Mouse (Mus musculus) forebrain, embryonic 11.5 days (tissue): ENCODE results near the gene Cdipt. TPM values are rescaled to one million over a fixed set of nuclear protein-coding genes. Genes with fewer than 3 reads are reported as not detected.

Source experiments
- ATAC-seq: fragments of 200-750 bp; cut with Nextera tagmentation; replicated peaks from 2 replicates; pipeline ENCODE4 v1.8.0; 2017; ENCODE audit warnings: moderate TSS enrichment; ENCODE audit not compliant: low FRiP score
- DNase-seq: peaks from one replicate; pipeline ENCODE4 v3.0.0-alpha.2; 2017; ENCODE audit warnings: low spot score
- H3K27ac ChIP-seq: fragments of 300-500 bp; sonication (generic); 2 replicates; pipeline ENCODE4 v1.5.1; 2014; ENCODE audit warnings: low read depth, low read length
- H3K27me3 ChIP-seq: fragments of 300-500 bp; sonication (generic); 2 replicates; pipeline ENCODE4 v1.6.1; 2014; ENCODE audit warnings: mild to moderate bottlenecking, low read length, mixed read lengths; ENCODE audit not compliant: control insufficient read depth, insufficient read depth
- H3K36me3 ChIP-seq: fragments of 300-500 bp; sonication (generic); 2 replicates; pipeline ENCODE4 v1.6.1; 2014; ENCODE audit warnings: mild to moderate bottlenecking, low read length, moderate library complexity, mixed read lengths; ENCODE audit not compliant: control insufficient read depth, insufficient read depth
- H3K4me1 ChIP-seq: fragments of 300-500 bp; sonication (generic); replicated peaks from 2 replicates; pipeline ENCODE4 v1.6.1; 2014; ENCODE audit warnings: low read length, mixed read lengths; ENCODE audit not compliant: control insufficient read depth, insufficient read depth
- H3K4me2 ChIP-seq: fragments of 300-500 bp; sonication (generic); 2 replicates; pipeline ENCODE4 v1.6.1; 2014; ENCODE audit warnings: low read depth, mild to moderate bottlenecking, low read length, moderate library complexity, mixed read lengths; ENCODE audit not compliant: severe bottlenecking
- H3K4me3 ChIP-seq: fragments of 300-500 bp; sonication (generic); 2 replicates; pipeline ENCODE4 v1.5.1; 2014; ENCODE audit warnings: low read depth, low read length
- H3K9ac ChIP-seq: fragments of 300-500 bp; sonication (generic); 2 replicates; pipeline ENCODE4 v1.6.1; 2014; ENCODE audit warnings: low read length
- H3K9me3 ChIP-seq: fragments of 300-500 bp; sonication (generic); 2 replicates; pipeline ENCODE4 v1.6.1; 2016; ENCODE audit warnings: low read length, mixed read lengths; ENCODE audit not compliant: control insufficient read depth
- WGBS: fragments of 180-500 bp; shearing (Covaris S2); extraction: QIAGEN DNeasy Blood & Tissue Kit; methylation state at CpG from one replicate; pipeline ENCODE4 v1.1.7; 2014; 5-methylcytosine and 5-hydroxymethylcytosine counted together
- polyA plus RNA-seq: library from polyadenylated mRNA; unstranded; fragments of >200 nt; fragmentation: Nextera tagmentation; extraction: Ambion mirVana; gene quantifications from 2 replicates; pipeline ENCODE4 v1.2.1, GENCODE M21; 2014

The Cdipt gene
- polyA plus RNA-seq, 1 experiment from 2014 or later = 68.0 TPM

- DNase-seq = no peak
- Histone ChIP-seq H3K27ac (peak overlapping the region; percentile 21; the same call in 1 of the 2 replicates), H3K36me3 (peaks cover 8% of the 10 kb centered on the region; the same call in 1 of the 2 replicates), H3K9ac (peak overlapping the region; percentile 99), H3K27me3 (no peaks in the 10 kb centered on the region), H3K4me3 (peak overlapping the region; percentile 82), H3K4me2 (peak overlapping the region; percentile 94), H3K9me3 (no peaks in the 10 kb centered on the region), H3K4me1 (peaks cover 38% of the 10 kb centered on the region)
- WGBS = 82% methylated on average over 13 of the region's 13 CpGs
- no peak for ATAC-seq
These were observed 47.6 kb downstream of the Cdipt start for GRCm38 (mm10) chr7:127023272-127023691.

GRCm38 (mm10) chr7:127023896-127024690 is 48.4 kb downstream of the Cdipt start:
- no peak for ATAC-seq
- no peak for DNase-seq
- Histone ChIP-seq H3K27ac (0 out of 2 replicates have a peak overlapping the region, but pooled peaks have one; percentile 98), H3K36me3 (peaks cover 8% of the 10 kb centered on the region; the same call in 1 of the 2 replicates), H3K9ac (peak overlapping the region; percentile 99), H3K4me1 (peaks cover 35% of the 10 kb centered on the region), H3K27me3 (no peaks in the 10 kb centered on the region), H3K9me3 (no peaks in the 10 kb centered on the region), H3K4me3 (peak overlapping the region; percentile 82), H3K4me2 (peak overlapping the region; percentile 94)
- 29% methylated on average over 19 of the region's 19 CpGs for WGBS

DNA sequence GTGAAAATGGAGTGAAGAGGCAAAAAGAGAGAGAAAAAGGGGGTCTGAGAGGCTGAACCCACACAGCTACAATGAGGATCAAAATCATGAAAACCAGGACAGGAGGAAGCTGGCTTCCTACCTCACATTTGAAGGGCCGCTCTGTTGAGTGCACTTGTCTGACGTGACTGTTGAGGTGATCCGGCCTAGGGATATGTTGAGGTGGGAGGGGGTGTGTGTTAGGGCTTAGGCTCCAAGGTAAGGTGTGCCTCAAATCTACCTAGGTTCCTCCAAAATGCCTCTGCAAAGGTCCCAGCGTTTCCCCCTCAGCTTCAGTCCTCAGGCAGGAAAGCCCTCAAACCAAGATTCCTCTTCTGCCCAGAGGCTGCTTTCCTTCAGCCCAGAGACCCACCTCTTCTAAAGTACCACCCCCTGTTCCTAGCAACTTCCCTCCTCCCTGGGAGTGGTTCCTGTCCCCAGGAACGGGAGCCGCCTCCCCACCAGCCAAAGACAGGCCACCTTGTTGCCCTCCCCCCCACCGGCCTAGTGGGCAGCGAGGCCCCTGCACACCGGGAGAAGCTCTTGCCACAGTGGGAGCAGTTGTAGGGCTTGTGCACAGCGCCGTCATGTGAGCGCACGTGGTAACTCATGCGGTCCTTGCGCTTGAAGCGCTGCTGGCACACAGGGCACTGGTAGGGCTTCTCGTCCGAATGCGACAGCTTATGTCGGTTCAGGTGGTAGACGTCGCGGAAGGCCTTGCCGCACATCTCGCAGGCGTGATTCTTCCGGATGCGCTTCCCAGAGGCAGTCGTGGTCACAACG is 49.2 kb downstream of the Cdipt start:
- DNase-seq = peak; percentile 86
- Histone ChIP-seq H3K36me3 (peaks cover 8% of the 10 kb centered on the region; the same call in 1 of the 2 replicates), H3K27me3 (no peaks in the 10 kb centered on the region), H3K4me1 (peaks cover 35% of the 10 kb centered on the region), H3K9me3 (no peaks in the 10 kb centered on the region), H3K27ac (peak overlapping the region; percentile 98), H3K9ac (peak overlapping the region; percentile 99), H3K4me2 (peak overlapping the region; percentile 94), H3K4me3 (peak overlapping the region; percentile 82)
- ATAC-seq = peak; percentile 32
- WGBS = 1% methylated on average over 30 of the region's 30 CpGs

GRCm38 (mm10) chr7:127025556-127026160 is 49.9 kb downstream of the Cdipt start:
- H3K27ac ChIP-seq = peak overlapping the region; percentile 98
- no peaks in the 10 kb centered on the region for H3K27me3 ChIP-seq
- peaks cover 35% of the 10 kb centered on the region for H3K4me1 ChIP-seq
- ATAC-seq (no peak), DNase-seq (peak; percentile 81)
- WGBS = 1% methylated on average over 62 of the region's 65 CpGs
- H3K36me3 ChIP-seq = peaks cover 8% of the 10 kb centered on the region; the same call in 1 of the 2 replicates
- H3K4me2 ChIP-seq = peak overlapping the region; percentile 94
- H3K4me3 ChIP-seq = peak overlapping the region; percentile 82
- no peaks in the 10 kb centered on the region for H3K9me3 ChIP-seq
- peak overlapping the region; percentile 99 for H3K9ac ChIP-seq

DNA sequence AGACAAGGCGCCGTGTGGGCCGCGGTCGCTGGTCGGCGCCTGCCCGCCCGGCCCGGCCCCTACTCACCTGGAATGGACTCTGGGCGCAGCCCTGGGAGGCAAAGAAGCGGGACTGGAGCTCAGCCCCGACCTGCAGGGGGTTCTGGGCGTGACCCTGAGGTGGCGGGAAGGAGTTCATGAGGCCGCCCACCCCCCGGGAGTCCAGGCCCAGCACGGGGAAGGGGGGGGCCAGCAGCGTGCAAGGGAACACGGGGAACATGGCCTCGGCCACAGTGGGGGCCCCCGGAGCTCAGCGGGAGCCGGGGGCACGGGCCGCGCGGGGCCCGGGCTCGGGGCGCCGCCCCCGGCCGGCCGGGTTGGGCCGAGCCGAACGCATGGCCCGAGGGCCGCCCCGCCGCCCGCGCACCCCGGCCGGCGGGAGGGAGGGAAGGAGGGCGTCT is 50.5 kb downstream of the Cdipt start:
- Histone ChIP-seq H3K27ac (peak overlapping the region; percentile 98), H3K27me3 (no peaks in the 10 kb centered on the region), H3K4me3 (peak overlapping the region; percentile 82), H3K9me3 (no peaks in the 10 kb centered on the region), H3K9ac (peak overlapping the region; percentile 99), H3K4me1 (peaks cover 33% of the 10 kb centered on the region), H3K36me3 (peaks cover 13% of the 10 kb centered on the region; the same call in 1 of the 2 replicates), H3K4me2 (peak overlapping the region; percentile 94)
- ATAC-seq = peak; percentile 21
- DNase-seq = peak; percentile 92
- 0% methylated on average over 17 of the region's 48 CpGs for WGBS

DNA sequence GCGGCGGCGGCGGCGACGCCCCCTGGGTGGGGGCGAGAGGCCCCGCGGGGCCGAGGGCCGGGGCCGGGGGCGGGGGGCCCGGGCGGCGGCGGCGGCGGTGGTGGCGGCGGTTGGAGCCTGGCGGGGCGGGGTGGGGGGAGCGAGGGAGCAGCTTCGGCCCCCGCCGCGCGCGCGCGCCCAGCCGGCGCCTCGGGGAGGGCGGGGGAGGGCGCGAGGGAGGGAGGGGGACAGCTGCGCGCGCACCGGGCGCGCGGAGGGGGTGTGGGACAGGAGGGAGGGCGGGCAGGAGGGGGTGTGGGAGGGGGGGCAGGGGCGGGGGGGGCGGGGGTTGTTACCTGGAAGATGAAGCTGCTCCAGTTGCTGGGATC is 50.9 kb downstream of the Cdipt start:
- H3K36me3 ChIP-seq = peaks cover 16% of the 10 kb centered on the region; the same call in 1 of the 2 replicates
- no peak for DNase-seq
- H3K4me2 ChIP-seq = peak overlapping the region; percentile 94; the same call in 1 of the 2 replicates
- peak overlapping the region; percentile 98 for H3K27ac ChIP-seq
- H3K9ac ChIP-seq = peak overlapping the region; percentile 99
- no peak for ATAC-seq
- 9% methylated on average over 11 of the region's 48 CpGs for WGBS
- H3K4me1 ChIP-seq = peaks cover 29% of the 10 kb centered on the region
- H3K9me3 ChIP-seq = no peaks in the 10 kb centered on the region
- no peaks in the 10 kb centered on the region for H3K27me3 ChIP-seq
- H3K4me3 ChIP-seq = peak overlapping the region; percentile 82

DNA sequence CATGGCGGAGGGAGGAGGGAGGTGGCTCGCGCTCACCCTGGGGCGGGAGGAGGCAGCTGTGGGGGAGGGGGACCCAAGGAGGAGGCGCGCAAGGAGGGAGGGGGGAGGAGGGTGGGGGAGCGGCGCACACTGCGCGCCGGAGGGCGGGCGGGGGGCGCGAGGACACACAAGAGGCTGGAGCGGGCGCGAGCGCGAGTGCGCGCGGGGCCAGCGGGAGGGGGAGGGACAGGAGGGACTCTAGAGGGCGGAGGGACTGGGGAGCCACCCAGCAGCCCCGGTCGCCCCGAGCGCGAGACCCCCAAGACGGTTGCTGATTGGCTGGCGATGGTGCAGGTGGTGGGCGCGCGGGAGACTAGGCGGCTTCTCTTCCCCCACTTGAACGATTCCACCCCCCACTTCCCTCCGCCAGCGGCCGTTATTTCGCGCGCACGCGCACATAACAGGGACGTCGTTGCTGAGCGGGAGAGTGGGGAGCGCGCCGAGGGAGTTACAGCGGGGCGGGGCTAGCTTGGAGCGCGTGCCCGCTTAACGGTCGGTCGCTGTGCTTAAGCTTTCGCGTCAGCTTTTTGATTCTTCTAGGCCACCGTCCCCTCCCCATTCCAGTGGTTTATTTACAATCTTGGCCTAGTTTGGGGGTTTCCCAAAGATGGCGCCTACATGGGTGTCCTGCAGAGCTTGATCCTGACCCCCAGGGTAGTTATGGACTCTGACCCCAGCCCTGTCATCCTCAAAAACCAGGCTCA is 51.4 kb downstream of the Cdipt start, which contains the start of gene Maz:
Gene Maz (minus strand): TSS at position 54 of the 743 bp plus-strand sequence.
- Histone ChIP-seq H3K9me3 (no peaks in the 10 kb centered on the region), H3K9ac (peak within 1 kb of the TSS; percentile 99), H3K4me1 (peaks cover 26% of the 10 kb centered on the region), H3K4me3 (peak within 1 kb of the TSS; percentile 82), H3K4me2 (peak within 1 kb of the TSS; percentile 94), H3K36me3 (peaks cover 22% of the 10 kb centered on the region; the same call in 1 of the 2 replicates), H3K27me3 (no peaks in the 10 kb centered on the region), H3K27ac (peak within 1 kb of the TSS; percentile 98)
- DNase-seq (peak; percentile 100), ATAC-seq (peak; percentile 92)
- under 1% methylated on average over 43 of the region's 63 CpGs for WGBS
